ENCODE assay signal across 8 mouse cellular contexts in genomic region chr12:78227021-78227932, GRCm38 (mm10). TPM values are rescaled to one million over a fixed set of nuclear protein-coding genes. Genes with fewer than 3 reads are reported as not detected.
DNase-seq lines count a peak whose midpoint lies in the region; ATAC-seq and TF ChIP-seq lines count a peak whose summit lies in the region.

No protein-coding gene starts in this region.

- peak overlapping the region; percentile 57 for H3K4me3 ChIP-seq in forebrain, embryonic 12.5 days (replicated peaks)
- peak overlapping the region; percentile 75 for H3K4me3 ChIP-seq in lung, adult 2 months (replicated peaks; ENCODE audit: extremely low read depth, low read depth, low read length)

- ATAC-seq in CD4-positive, CD25-positive, alpha-beta regulatory T cell, adult 4 months: peak; percentile 11
- ATAC-seq in forebrain, embryonic 12.5 days (ENCODE audit: low FRiP score): peak; percentile 36

- no peaks in the 10 kb centered on the region for H3K27me3 ChIP-seq in forebrain, embryonic 12.5 days

- no peaks in the 10 kb centered on the region for H3K36me3 ChIP-seq in forebrain, embryonic 12.5 days (replicated peaks)

- under 1% methylated on average over 43 of the region's 57 CpGs for WGBS in forebrain, embryonic 12.5 days
- 1% methylated on average over 57 of the region's 57 CpGs for WGBS in lung, adult 2 months

- peak overlapping the region; percentile 65 for H3K9ac ChIP-seq in forebrain, embryonic 12.5 days

- H3K27ac ChIP-seq in forebrain, embryonic 12.5 days: peak overlapping the region; percentile 99

- H3K4me2 ChIP-seq in forebrain, embryonic 12.5 days: peak overlapping the region; percentile 72

- no peaks in the 10 kb centered on the region for H3K9me3 ChIP-seq in forebrain, embryonic 12.5 days

- peak; percentile 69 for DNase-seq in brain, adult 2 months (ENCODE audit: low read depth, low spot score)
- peak; percentile 56 to 59 for DNase-seq in heart, postnatal 10 days
- DNase-seq in layer of hippocampus, adult 18-20 months (ENCODE audit: low spot score in 2 of 2): peak; percentile 19 to 47
- peak; percentile 64 for DNase-seq in lung, adult 2 months
- peak; percentile 13 for DNase-seq in ovary, adult 18-20 months (ENCODE audit: low spot score)
- DNase-seq in thymus, postnatal 0 days (ENCODE audit: low spot score): peak; percentile 31

- no peak for TF ChIP-seq POLR2A in lung, adult 2 months (IDR thresholded peaks at IDR 0.05; ENCODE audit: borderline replicate concordance, extremely low read depth, low read depth, low read length)

- intact Hi-C loops in heart, postnatal 10 days (cut with DNase I): loop anchor here (5.0 to 10.0 kb wide), 2 partner anchors 520 to 638 kb away; partner anchors contain the start of genes Atp6v1d, Eif2s1 and Mpp5

- peaks cover 7% of the 10 kb centered on the region for H3K4me1 ChIP-seq in forebrain, embryonic 12.5 days
- H3K4me1 ChIP-seq in lung, adult 2 months (ENCODE audit: control insufficient read depth, insufficient read depth, low read length): no peaks in the 10 kb centered on the region; the same call in 1 of the 2 replicates

- TF ChIP-seq CTCF in lung, adult 2 months (IDR thresholded peaks at IDR 0.05; ENCODE audit: insufficient read depth, low read length): no peak

RNA-seq across cellular contexts. Expression of gene Gphn, which starts 1.1 kb away (rescaled TPM):
- 10 to 100 TPM; 12.1 to 13.2 TPM for polyA plus RNA-seq in CD4-positive, CD25-positive, alpha-beta regulatory T cell, adult 4 months (2017; shearing (Covaris generic))
- polyA plus RNA-seq in forebrain, embryonic 12.5 days (2016; fragmentation: Nextera tagmentation; extraction: Ambion mirVana): 18.4 and 20.3 TPM in 2 replicates
- total RNA-seq in heart, postnatal 10 days (2021): 10 to 100 TPM; 23.5 to 24.4 TPM
- 10 to 100 TPM; 62.2 to 62.4 TPM for total RNA-seq in layer of hippocampus, adult 18-20 months (2021)
- polyA plus RNA-seq in lung, adult 2 months (2012; rRNA removed): 9.8 and 12.7 TPM in 2 replicates
- 8.9 and 10.0 TPM in 2 replicates for polyA plus RNA-seq in thymus, postnatal 0 days (2015; fragmentation: Nextera tagmentation; extraction: Ambion mirVana)

RNA-seq across cellular contexts. Expression of gene Gm6657, which starts 33.2 kb away (rescaled TPM):
- polyA plus RNA-seq in CD4-positive, CD25-positive, alpha-beta regulatory T cell, adult 4 months (2017; shearing (Covaris generic)): not detected
- not detected in 2 replicates for polyA plus RNA-seq in forebrain, embryonic 12.5 days (2016; fragmentation: Nextera tagmentation; extraction: Ambion mirVana)
- total RNA-seq in heart, postnatal 10 days (2021): not detected
- total RNA-seq in layer of hippocampus, adult 18-20 months (2021): not detected
- polyA plus RNA-seq in lung, adult 2 months (2012; rRNA removed): not detected in 2 replicates
- not detected in 2 replicates for polyA plus RNA-seq in thymus, postnatal 0 days (2015; fragmentation: Nextera tagmentation; extraction: Ambion mirVana)

Comparison
In these comparisons a context has a peak if more than half of its experiments do, and no peak if none do; other contexts are left out.
1. Peak in every context shown above with its lines: DNase-seq, ATAC-seq, H3K4me3 ChIP-seq and H3K27ac ChIP-seq.
2. DNase-seq: peak in every context shown above with its lines; median percentile 69 in brain, adult 2 months; 64 in lung, adult 2 months; 58 in heart, postnatal 10 days; 33 in layer of hippocampus, adult 18-20 months; 31 in thymus, postnatal 0 days; 13 in ovary, adult 18-20 months.